Comparison of ENCODE assay signal across 17 mouse cellular contexts in genomic region chr4:98758872-98759518, GRCm38 (mm10). TPM values are rescaled to one million over a fixed set of nuclear protein-coding genes. Genes with fewer than 3 reads are reported as not detected.
DNase-seq lines count a peak whose midpoint lies in the region; ATAC-seq and TF ChIP-seq lines count a peak whose summit lies in the region.
"Had no signal": no experiment of that assay in that cellular context is flagged by ENCODE, and none has a peak within 500 bp of the region (broad histone marks: within the 10 kb centered on the region; RNA-seq: fewer than 3 reads in every experiment).

No protein-coding gene starts in this region.

- H3K4me1 ChIP-seq in forebrain, embryonic 10.5 days = peaks cover 35% of the 10 kb centered on the region
- H3K4me1 ChIP-seq in forebrain, embryonic 16.5 days (replicated peaks; ENCODE audit: control insufficient read depth, insufficient read depth, low read length) = peaks cover 15% of the 10 kb centered on the region
- H3K4me1 ChIP-seq in kidney, embryonic 15.5 days = peaks cover 45% of the 10 kb centered on the region
- peaks cover 42% of the 10 kb centered on the region for H3K4me1 ChIP-seq in midbrain, embryonic 10.5 days
- peaks cover 6% of the 10 kb centered on the region; the same call in 1 of the 2 replicates for H3K4me1 ChIP-seq in midbrain, embryonic 16.5 days (ENCODE audit: control insufficient read depth, insufficient read depth, low read length)
- H3K4me1 ChIP-seq in intestine, embryonic 16.5 days (ENCODE audit: control insufficient read depth, insufficient read depth, low read length) = peaks cover 3% of the 10 kb centered on the region; the same call in 1 of the 2 replicates
- H3K4me1 ChIP-seq: megakaryocyte, embryonic 14.5 days had no signal

- H3K9me3 ChIP-seq in forebrain, embryonic 10.5 days = no peaks in the 10 kb centered on the region
- H3K9me3 ChIP-seq in forebrain, embryonic 16.5 days (ENCODE audit: control insufficient read depth, low read length) = no peaks in the 10 kb centered on the region
- H3K9me3 ChIP-seq in kidney, embryonic 15.5 days (replicated peaks) = no peaks in the 10 kb centered on the region
- H3K9me3 ChIP-seq in midbrain, embryonic 10.5 days (replicated peaks) = no peaks in the 10 kb centered on the region
- no peaks in the 10 kb centered on the region for H3K9me3 ChIP-seq in midbrain, embryonic 16.5 days (replicated peaks; ENCODE audit: control insufficient read depth, low read length, poor library complexity, severe bottlenecking)
- H3K9me3 ChIP-seq in intestine, embryonic 16.5 days (ENCODE audit: control insufficient read depth, low read length) = no peaks in the 10 kb centered on the region
- H3K9me3 ChIP-seq: embryonic facial prominence, embryonic 15.5 days had no signal

- no peak for ATAC-seq in forebrain, embryonic 16.5 days
- no peak for ATAC-seq in kidney, embryonic 15.5 days (replicated peaks; ENCODE audit: low FRiP score)
- ATAC-seq in midbrain, embryonic 16.5 days = no peak
- no peak; the same call in 1 of the 2 replicates for ATAC-seq in intestine, embryonic 16.5 days

- TF ChIP-seq CTCF in layer of hippocampus, adult 2 months (conservative IDR thresholded peaks at IDR 0.05) = no peak

- H3K9ac ChIP-seq in forebrain, embryonic 16.5 days (replicated peaks; ENCODE audit: low read depth, low read length) = no peak overlapping the region
- H3K9ac ChIP-seq in kidney, embryonic 15.5 days = no peak overlapping the region
- H3K9ac ChIP-seq in midbrain, embryonic 16.5 days (ENCODE audit: low read depth, low read length) = no peak overlapping the region
- no peak overlapping the region for H3K9ac ChIP-seq in intestine, embryonic 16.5 days (ENCODE audit: low read depth, low read length)
- H3K9ac ChIP-seq: embryonic facial prominence, embryonic 15.5 days had no signal

- DNase-seq in forebrain, embryonic 10.5 days (ENCODE audit: extremely low spot score, low spot score) = no peak
- no peak for DNase-seq in kidney, adult 11 months
- no peak for DNase-seq in midbrain, embryonic 10.5 days (ENCODE audit: low spot score)
- DNase-seq in layer of hippocampus, adult 2 months (ENCODE audit: low spot score in 2 of 2) = no peak
- DNase-seq: heart, adult 11 months; kidney, adult 2 months; right cerebral cortex, postnatal 14 days; thymus, postnatal 4 days had no signal

- WGBS in forebrain, embryonic 10.5 days = 87% methylated on average over 3 of the region's 3 CpGs
- WGBS in forebrain, embryonic 16.5 days = 71% methylated on average over 3 of the region's 3 CpGs
- WGBS in kidney, embryonic 15.5 days = 69% methylated on average over 3 of the region's 3 CpGs
- 87% methylated on average over 3 of the region's 3 CpGs for WGBS in midbrain, embryonic 10.5 days
- WGBS in midbrain, embryonic 16.5 days = 83% methylated on average over 3 of the region's 3 CpGs
- WGBS in intestine, embryonic 16.5 days = 64% methylated on average over 3 of the region's 3 CpGs

- no peaks in the 10 kb centered on the region for H3K27me3 ChIP-seq in forebrain, embryonic 10.5 days (ENCODE audit: poor library complexity, severe bottlenecking)
- H3K27me3 ChIP-seq in forebrain, embryonic 16.5 days (replicated peaks; ENCODE audit: control insufficient read depth, insufficient read depth, low read length) = no peaks in the 10 kb centered on the region
- H3K27me3 ChIP-seq in kidney, embryonic 15.5 days = no peaks in the 10 kb centered on the region
- no peaks in the 10 kb centered on the region for H3K27me3 ChIP-seq in midbrain, embryonic 10.5 days (ENCODE audit: low read depth, poor library complexity, severe bottlenecking)
- no peaks in the 10 kb centered on the region for H3K27me3 ChIP-seq in midbrain, embryonic 16.5 days (ENCODE audit: control insufficient read depth, insufficient read depth, low read depth, low read length)
- no peaks in the 10 kb centered on the region for H3K27me3 ChIP-seq in intestine, embryonic 16.5 days (replicated peaks; ENCODE audit: control insufficient read depth, insufficient read depth, low read length)
- H3K27me3 ChIP-seq: CH12.LX; embryonic facial prominence, embryonic 15.5 days; megakaryocyte, embryonic 14.5 days had no signal

- no peak overlapping the region for H3K4me3 ChIP-seq in forebrain, embryonic 10.5 days
- H3K4me3 ChIP-seq in forebrain, embryonic 16.5 days (replicated peaks; ENCODE audit: low read length) = no peak overlapping the region
- no peak overlapping the region for H3K4me3 ChIP-seq in kidney, embryonic 15.5 days (replicated peaks)
- H3K4me3 ChIP-seq in midbrain, embryonic 10.5 days = no peak overlapping the region
- H3K4me3 ChIP-seq in midbrain, embryonic 16.5 days (ENCODE audit: low read depth, low read length) = no peak overlapping the region
- H3K4me3 ChIP-seq in intestine, embryonic 16.5 days (ENCODE audit: low read length) = no peak overlapping the region
- H3K4me3 ChIP-seq in layer of hippocampus, adult 2 months = no peak overlapping the region
- H3K4me3 ChIP-seq: embryonic facial prominence, embryonic 15.5 days; megakaryocyte, embryonic 14.5 days had no signal

- peaks cover 9% of the 10 kb centered on the region for H3K36me3 ChIP-seq in forebrain, embryonic 10.5 days (replicated peaks)
- H3K36me3 ChIP-seq in forebrain, embryonic 16.5 days (ENCODE audit: control insufficient read depth, insufficient read depth) = no peaks in the 10 kb centered on the region
- H3K36me3 ChIP-seq in kidney, embryonic 15.5 days = peaks cover 21% of the 10 kb centered on the region; the same call in 1 of the 2 replicates
- H3K36me3 ChIP-seq in midbrain, embryonic 10.5 days = no peaks in the 10 kb centered on the region
- H3K36me3 ChIP-seq in midbrain, embryonic 16.5 days (ENCODE audit: control insufficient read depth, insufficient read depth, low read length) = no peaks in the 10 kb centered on the region
- no peaks in the 10 kb centered on the region for H3K36me3 ChIP-seq in intestine, embryonic 16.5 days (ENCODE audit: control insufficient read depth, insufficient read depth, low read length)

- H3K27ac ChIP-seq in forebrain, embryonic 10.5 days = peak overlapping the region; percentile 71; the same call in 1 of the 2 replicates
- H3K27ac ChIP-seq in forebrain, embryonic 16.5 days (ENCODE audit: low read length) = no peak overlapping the region
- H3K27ac ChIP-seq in kidney, embryonic 15.5 days = peak overlapping the region; percentile 83
- H3K27ac ChIP-seq in midbrain, embryonic 10.5 days (replicated peaks) = peak overlapping the region; percentile 65
- no peak overlapping the region for H3K27ac ChIP-seq in midbrain, embryonic 16.5 days (ENCODE audit: low read length)
- peak overlapping the region; percentile 50 for H3K27ac ChIP-seq in intestine, embryonic 16.5 days (ENCODE audit: low read length)
- no peak overlapping the region for H3K27ac ChIP-seq in layer of hippocampus, adult 2 months
- H3K27ac ChIP-seq: embryonic facial prominence, embryonic 15.5 days had no signal

- no peak overlapping the region for H3K4me2 ChIP-seq in forebrain, embryonic 16.5 days (ENCODE audit: low read length)
- no peak overlapping the region for H3K4me2 ChIP-seq in kidney, embryonic 15.5 days
- no peak overlapping the region for H3K4me2 ChIP-seq in midbrain, embryonic 16.5 days (ENCODE audit: low read length)
- no peak overlapping the region for H3K4me2 ChIP-seq in intestine, embryonic 16.5 days (ENCODE audit: low read depth, low read length)
- H3K4me2 ChIP-seq: embryonic facial prominence, embryonic 15.5 days had no signal

RNA-seq across cellular contexts. Expression of gene L1td1, which starts 32.5 kb away (rescaled TPM):
- 0.16 and 0.33 TPM in 2 replicates for polyA plus RNA-seq in forebrain, embryonic 10.5 days (2016; fragmentation: Nextera tagmentation; extraction: Ambion mirVana)
- not detected in 2 replicates for polyA plus RNA-seq in forebrain, embryonic 16.5 days (2015; fragmentation: Nextera tagmentation; extraction: Ambion mirVana)
- 0.13 and 1.2 TPM in 2 replicates for polyA plus RNA-seq in kidney, embryonic 15.5 days (2015; fragmentation: Nextera tagmentation; extraction: Ambion mirVana)
- 0.10 and 0.11 TPM in 2 replicates for polyA plus RNA-seq in midbrain, embryonic 10.5 days (2016; fragmentation: Nextera tagmentation; extraction: Ambion mirVana)
- not detected in 2 replicates for polyA plus RNA-seq in midbrain, embryonic 16.5 days (2015; fragmentation: Nextera tagmentation; extraction: Ambion mirVana)
- 0.10 and 0.24 TPM in 2 replicates for polyA plus RNA-seq in intestine, embryonic 16.5 days (2015; fragmentation: Nextera tagmentation; extraction: Ambion mirVana)
- not detected for total RNA-seq in layer of hippocampus, adult 2 months (2021)
- total RNA-seq: CH12.LX; heart, postnatal 10 days; liver, adult 2 months had no signal
- polyA plus RNA-seq: embryonic facial prominence, embryonic 15.5 days; kidney, adult 2 months; liver, adult 2 months had no signal

RNA-seq across cellular contexts. Expression of gene Kank4, which starts 58.3 kb away (rescaled TPM):
- 1.4 and 1.6 TPM in 2 replicates for polyA plus RNA-seq in forebrain, embryonic 10.5 days (2016; fragmentation: Nextera tagmentation; extraction: Ambion mirVana)
- polyA plus RNA-seq in forebrain, embryonic 16.5 days (2015; fragmentation: Nextera tagmentation; extraction: Ambion mirVana) = 0.29 and 0.46 TPM in 2 replicates
- 2.0 and 2.1 TPM in 2 replicates for polyA plus RNA-seq in kidney, embryonic 15.5 days (2015; fragmentation: Nextera tagmentation; extraction: Ambion mirVana)
- polyA plus RNA-seq in midbrain, embryonic 10.5 days (2016; fragmentation: Nextera tagmentation; extraction: Ambion mirVana) = 0.72 and 0.86 TPM in 2 replicates
- polyA plus RNA-seq in midbrain, embryonic 16.5 days (2015; fragmentation: Nextera tagmentation; extraction: Ambion mirVana) = 0.20 and 0.26 TPM in 2 replicates
- polyA plus RNA-seq in intestine, embryonic 16.5 days (2015; fragmentation: Nextera tagmentation; extraction: Ambion mirVana) = 0.89 TPM in 2 replicates
- 1 to 10 TPM; 2.5 to 3.0 TPM for total RNA-seq in layer of hippocampus, adult 2 months (2021)
- total RNA-seq: CH12.LX; liver, adult 2 months had no signal

Comparison
In these comparisons a context has a peak if more than half of its experiments do, and no peak if none do; other contexts are left out.
1. H3K27ac ChIP-seq: peak in forebrain, embryonic 10.5 days (single experiment), kidney, embryonic 15.5 days (single experiment), midbrain, embryonic 10.5 days (single experiment) and intestine, embryonic 16.5 days (single experiment); none in forebrain, embryonic 16.5 days (single experiment), midbrain, embryonic 16.5 days (single experiment) and layer of hippocampus, adult 2 months (single experiment).